Mouse (Mus musculus): ENCODE data around the gene Mrpl58. TPM values are rescaled to one million over a fixed set of nuclear protein-coding genes. Genes with fewer than 3 reads are reported as not detected.
A peak's percentile ranks its signal among the peaks of the same experiment; 100 is the strongest.

Mrpl58 gene
- polyA plus RNA-seq (2012; rRNA removed) (37.8 and 49.2 TPM in 2 replicates), polyA plus RNA-seq (2014; fragmentation: Nextera tagmentation; extraction: Ambion mirVana) (86.5 and 90.7 TPM in 2 replicates)

DNA sequence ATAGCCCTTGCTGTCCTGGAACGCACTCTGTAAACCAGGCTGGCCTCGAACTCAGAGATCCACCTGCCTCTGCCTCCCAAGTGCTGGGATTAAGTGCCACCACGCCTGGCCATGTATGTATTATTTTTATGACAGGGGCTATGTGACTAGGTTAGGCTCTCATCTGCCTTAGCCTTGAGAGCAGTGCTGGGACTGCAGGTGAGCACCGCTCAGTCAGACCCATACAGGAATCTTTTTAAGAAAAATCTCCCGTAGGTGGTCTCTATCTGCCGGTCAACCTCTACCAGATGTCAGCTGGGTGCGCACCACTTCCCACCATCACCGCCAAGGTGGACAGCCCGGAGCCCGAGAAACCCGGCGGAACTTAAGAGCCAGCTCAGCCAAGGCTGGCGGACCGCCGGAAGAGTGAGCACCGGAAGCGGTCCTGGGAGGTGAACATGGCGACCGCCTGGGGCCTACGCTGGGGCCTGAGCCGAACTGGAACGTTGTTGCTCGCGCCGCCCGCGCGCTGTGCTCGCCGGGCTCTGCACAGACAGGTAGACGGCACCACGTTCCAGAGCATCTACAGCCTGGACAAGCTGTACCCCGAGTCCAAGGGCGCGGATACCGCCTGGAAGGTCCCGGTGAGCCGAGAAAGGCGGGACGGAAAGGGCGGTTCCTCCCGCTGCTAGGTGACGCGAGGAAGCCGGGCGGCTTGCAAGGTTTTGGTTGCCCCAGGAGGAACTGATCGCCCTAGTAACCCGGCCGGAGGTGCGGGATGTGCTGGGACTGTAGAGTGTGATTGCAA lies at the start of gene Mrpl58:
Gene Mrpl58, plus strand, starts transcription at position 415 of the 787 bp plus-strand sequence.
- peak within 1 kb of the TSS; percentile 70 for H3K4me2 ChIP-seq (ENCODE audit: low read depth)
- 2% methylated on average over 50 of the region's 50 CpGs for WGBS (ENCODE audit: insufficient replicate concordance)
- no peaks in the 10 kb centered on the region for H3K36me3 ChIP-seq (replicated peaks; ENCODE audit: control insufficient read depth, insufficient read depth, low read depth)
- ATAC-seq (ENCODE audit: insufficient read depth) (peak; percentile 91), DNase-seq (ENCODE audit: low read depth in 3 of 3, low spot score in 3 of 3) (peak; percentile 66 to 70 (median 69))
- peaks cover 4 to 11% of the 10 kb centered on the region in 2 experiments; a peak in 2 of 4 replicates for H3K4me1 ChIP-seq (replicated peaks; ENCODE audit: control insufficient read depth in 2 of 2, insufficient read depth in 2 of 2, low read length in 1 of 2)
- TF ChIP-seq CTCF (IDR thresholded peaks at IDR 0.05; ENCODE audit: low read depth) (0 out of 2 replicates have a peak, but pooled peaks have one; percentile 8), EP300 (IDR thresholded peaks at IDR 0.05; ENCODE audit: low read depth) (no peak)
- H3K27ac ChIP-seq: peak within 1 kb of the TSS; percentile 35; the same call in 1 of the 2 replicates
- peak within 1 kb of the TSS; percentile 84 for H3K9ac ChIP-seq (replicated peaks)
- H3K9me3 ChIP-seq (ENCODE audit: control insufficient read depth, low read length): no peaks in the 10 kb centered on the region
- H3K4me3 ChIP-seq (ENCODE audit: insufficient read depth in 1 of 2, low read depth in 2 of 2, low read length in 2 of 2): peak within 1 kb of the TSS; percentile 86 to 93
- H3K27me3 ChIP-seq (ENCODE audit: control insufficient read depth, insufficient read depth, low read length): no peaks in the 10 kb centered on the region

GRCm38 (mm10) chr11:115354183-115354582 lies 49.4 kb upstream of the Mrpl58 start:
- no peaks in the 10 kb centered on the region for H3K9me3 ChIP-seq (ENCODE audit: control insufficient read depth, low read length)
- no peak for ATAC-seq (ENCODE audit: insufficient read depth)
- H3K27me3 ChIP-seq (ENCODE audit: control insufficient read depth, insufficient read depth, low read length): no peaks in the 10 kb centered on the region
- no peak overlapping the region for H3K4me3 ChIP-seq (ENCODE audit: insufficient read depth in 1 of 2, low read depth in 2 of 2, low read length in 2 of 2)
- DNase-seq (ENCODE audit: low read depth in 3 of 3, low spot score in 3 of 3): peak; percentile 38 to 45 (median 42)
- 7% methylated on average over 8 of the region's 8 CpGs for WGBS (ENCODE audit: insufficient replicate concordance)
- no peak overlapping the region for H3K27ac ChIP-seq
- no peaks in the 10 kb centered on the region for H3K4me1 ChIP-seq (replicated peaks; ENCODE audit: control insufficient read depth in 2 of 2, insufficient read depth in 2 of 2, low read length in 1 of 2)
- TF ChIP-seq CTCF (IDR thresholded peaks at IDR 0.05; ENCODE audit: low read depth) (peak; percentile 98), EP300 (IDR thresholded peaks at IDR 0.05; ENCODE audit: low read depth) (no peak)
- H3K9ac ChIP-seq (replicated peaks): no peak overlapping the region
- no peak overlapping the region for H3K4me2 ChIP-seq (ENCODE audit: low read depth)
- no peaks in the 10 kb centered on the region for H3K36me3 ChIP-seq (replicated peaks; ENCODE audit: control insufficient read depth, insufficient read depth, low read depth)

DNA sequence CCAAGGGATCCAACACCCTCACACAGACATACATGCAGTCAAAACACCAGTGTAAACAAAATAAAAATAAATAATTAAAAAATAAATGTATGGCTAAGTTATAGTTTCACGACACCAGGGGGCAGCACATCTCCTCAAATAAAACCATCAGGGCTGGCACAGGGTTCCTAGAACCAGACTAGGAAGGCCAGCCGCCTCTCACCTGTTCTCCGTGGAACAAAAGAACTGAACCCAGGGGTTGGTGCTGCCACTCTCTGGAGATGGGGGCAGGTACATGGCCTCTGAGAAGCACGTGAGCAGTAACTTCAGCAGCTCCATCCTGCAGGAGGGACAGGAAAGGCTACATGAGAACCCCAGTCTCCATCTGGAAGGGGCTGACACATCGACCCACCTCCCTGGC lies 45.1 kb upstream of the Mrpl58 start:
- Histone ChIP-seq H3K4me2 (ENCODE audit: low read depth) (no peak overlapping the region), H3K27me3 (ENCODE audit: control insufficient read depth, insufficient read depth, low read length) (no peaks in the 10 kb centered on the region), H3K9me3 (ENCODE audit: control insufficient read depth, low read length) (no peaks in the 10 kb centered on the region), H3K4me1 (replicated peaks; ENCODE audit: control insufficient read depth in 2 of 2, insufficient read depth in 2 of 2, low read length in 1 of 2) (no peaks in the 10 kb centered on the region), H3K9ac (replicated peaks) (no peak overlapping the region), H3K4me3 (ENCODE audit: insufficient read depth in 1 of 2, low read depth in 2 of 2, low read length in 2 of 2) (no peak overlapping the region), H3K36me3 (replicated peaks; ENCODE audit: control insufficient read depth, insufficient read depth, low read depth) (no peaks in the 10 kb centered on the region), H3K27ac (no peak overlapping the region)
- 13% methylated on average over 5 of the region's 5 CpGs for WGBS (ENCODE audit: insufficient replicate concordance)
- ATAC-seq (ENCODE audit: insufficient read depth) (no peak), DNase-seq (ENCODE audit: low read depth in 3 of 3, low spot score in 3 of 3) (peak; percentile 22 to 39 (median 23))
- TF ChIP-seq EP300 (IDR thresholded peaks at IDR 0.05; ENCODE audit: low read depth) (no peak), CTCF (IDR thresholded peaks at IDR 0.05; ENCODE audit: low read depth) (peak; percentile 58)

- H3K9ac ChIP-seq (replicated peaks): no peak overlapping the region
- no peak overlapping the region for H3K27ac ChIP-seq
- no peaks in the 10 kb centered on the region for H3K36me3 ChIP-seq (replicated peaks; ENCODE audit: control insufficient read depth, insufficient read depth, low read depth)
- no peak for ATAC-seq (ENCODE audit: insufficient read depth)
- 44% methylated on average over 3 of the region's 3 CpGs for WGBS (ENCODE audit: insufficient replicate concordance)
- H3K27me3 ChIP-seq (ENCODE audit: control insufficient read depth, insufficient read depth, low read length): no peaks in the 10 kb centered on the region
- H3K4me1 ChIP-seq (replicated peaks; ENCODE audit: control insufficient read depth in 2 of 2, insufficient read depth in 2 of 2, low read length in 1 of 2): no peaks in the 10 kb centered on the region
- H3K4me3 ChIP-seq (ENCODE audit: insufficient read depth in 1 of 2, low read depth in 2 of 2, low read length in 2 of 2): no peak overlapping the region
- H3K9me3 ChIP-seq (ENCODE audit: control insufficient read depth, low read length): no peaks in the 10 kb centered on the region
- TF ChIP-seq CTCF (IDR thresholded peaks at IDR 0.05; ENCODE audit: low read depth): no peak
- TF ChIP-seq EP300 (IDR thresholded peaks at IDR 0.05; ENCODE audit: low read depth): no peak
- no peak overlapping the region for H3K4me2 ChIP-seq (ENCODE audit: low read depth)
- DNase-seq (ENCODE audit: low read depth in 3 of 3, low spot score in 3 of 3): no peak
These were observed 44.3 kb upstream of the Mrpl58 start for GRCm38 (mm10) chr11:115359293-115359692.

GRCm38 (mm10) chr11:115359726-115360125 lies 43.8 kb upstream of the Mrpl58 start:
- H3K36me3 ChIP-seq (replicated peaks; ENCODE audit: control insufficient read depth, insufficient read depth, low read depth): no peaks in the 10 kb centered on the region
- no peaks in the 10 kb centered on the region for H3K4me1 ChIP-seq (replicated peaks; ENCODE audit: control insufficient read depth in 2 of 2, insufficient read depth in 2 of 2, low read length in 1 of 2)
- no peaks in the 10 kb centered on the region for H3K9me3 ChIP-seq (ENCODE audit: control insufficient read depth, low read length)
- no peak overlapping the region for H3K4me2 ChIP-seq (ENCODE audit: low read depth)
- DNase-seq (ENCODE audit: low read depth in 3 of 3, low spot score in 3 of 3) (no peak), ATAC-seq (ENCODE audit: insufficient read depth) (no peak)
- no peak overlapping the region for H3K4me3 ChIP-seq (ENCODE audit: insufficient read depth in 1 of 2, low read depth in 2 of 2, low read length in 2 of 2)
- no peaks in the 10 kb centered on the region for H3K27me3 ChIP-seq (ENCODE audit: control insufficient read depth, insufficient read depth, low read length)
- peak; percentile 28; the same call in 1 of the 2 replicates for TF ChIP-seq CTCF (IDR thresholded peaks at IDR 0.05; ENCODE audit: low read depth)
- no peak for TF ChIP-seq EP300 (IDR thresholded peaks at IDR 0.05; ENCODE audit: low read depth)
- WGBS (ENCODE audit: insufficient replicate concordance): 48% methylated on average over 6 of the region's 6 CpGs
- no peak overlapping the region for H3K9ac ChIP-seq (replicated peaks)
- H3K27ac ChIP-seq: no peak overlapping the region

All from liver, embryonic 14.5 days (tissue).